In the genomic region with DNA sequence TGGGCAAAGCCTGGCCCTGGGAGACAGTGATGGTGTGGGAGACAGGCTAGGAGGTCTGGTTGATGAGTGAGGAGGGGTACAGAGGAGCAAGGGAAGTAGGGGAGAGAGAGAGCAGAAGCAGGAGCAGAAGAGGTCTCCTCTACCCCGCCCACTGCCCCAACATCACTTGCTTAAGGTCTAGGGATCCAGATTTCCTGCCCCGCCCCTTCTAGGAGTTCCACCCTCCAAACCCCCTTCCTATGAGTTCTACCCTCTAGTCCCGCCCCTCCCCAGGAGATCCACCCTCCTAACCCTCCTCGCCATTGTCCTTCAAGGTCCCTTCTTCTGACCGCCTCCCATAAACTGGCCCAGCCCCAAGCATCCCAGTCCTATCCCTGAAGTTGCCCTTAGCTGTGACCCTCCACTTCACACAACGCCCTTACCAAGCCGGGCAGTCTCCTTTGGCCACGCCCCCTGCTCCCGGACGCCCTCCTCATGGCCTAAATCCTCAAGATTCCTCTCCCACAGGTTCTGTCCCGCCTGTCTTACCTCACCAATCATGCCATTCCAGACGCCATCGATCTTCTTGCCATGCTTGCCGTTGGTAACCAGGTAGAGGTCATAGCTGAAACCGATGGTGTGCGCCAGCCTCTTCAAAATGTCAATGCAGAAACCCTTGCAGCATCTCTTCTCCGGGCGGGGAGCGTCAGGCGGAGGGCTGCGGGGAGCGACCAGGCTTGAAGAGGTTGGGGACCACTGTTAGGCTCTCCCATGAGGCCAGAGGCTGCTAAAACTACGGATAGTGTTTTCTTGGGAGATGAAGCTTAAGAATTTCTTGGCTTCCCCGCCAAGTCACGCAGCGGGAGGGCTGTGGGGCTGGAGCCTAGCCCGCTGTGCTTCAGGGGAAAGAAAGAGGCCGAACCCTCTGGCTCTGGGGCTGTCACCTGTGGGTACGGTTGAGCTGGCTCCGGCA, we compare ENCODE assay signal across 8 mouse cellular contexts. TPM values are rescaled to one million over a fixed set of nuclear protein-coding genes. Genes with fewer than 3 reads are reported as not detected.
DNase-seq lines count a peak whose midpoint lies in the region; ATAC-seq and TF ChIP-seq lines count a peak whose summit lies in the region.

No protein-coding gene starts in this region.

- no peaks in the 10 kb centered on the region for H3K27me3 ChIP-seq in cerebellum, adult 2 months (ENCODE audit: control insufficient read depth, insufficient read depth, low read length)
- H3K27me3 ChIP-seq in heart, embryonic 16.5 days (ENCODE audit: control insufficient read depth, insufficient read depth, low read length): peaks cover 35% of the 10 kb centered on the region
- peaks cover 92% of the 10 kb centered on the region for H3K27me3 ChIP-seq in liver, embryonic 12.5 days (replicated peaks)
- peaks cover 15% of the 10 kb centered on the region for H3K27me3 ChIP-seq in neural tube, embryonic 15.5 days (replicated peaks)

- peaks cover 3% of the 10 kb centered on the region for H3K4me1 ChIP-seq in cerebellum, adult 2 months (ENCODE audit: control insufficient read depth, insufficient read depth, low read length)
- peaks cover 12% of the 10 kb centered on the region for H3K4me1 ChIP-seq in heart, embryonic 16.5 days (ENCODE audit: control insufficient read depth, insufficient read depth, low read length)
- H3K4me1 ChIP-seq in liver, embryonic 12.5 days: peaks cover 11% of the 10 kb centered on the region; the same call in 1 of the 2 replicates
- H3K4me1 ChIP-seq in neural tube, embryonic 15.5 days: peaks cover 14% of the 10 kb centered on the region

- peak overlapping the region; percentile 61 for H3K4me3 ChIP-seq in gastrocnemius, adult 2 months
- H3K4me3 ChIP-seq in cerebellum, adult 2 months (replicated peaks; ENCODE audit: insufficient read depth, low read depth, low read length): peak overlapping the region; percentile 90
- H3K4me3 ChIP-seq in heart, embryonic 16.5 days (ENCODE audit: low read length): peak overlapping the region; percentile 49
- H3K4me3 ChIP-seq in liver, embryonic 12.5 days: peak overlapping the region; percentile 18
- peak overlapping the region; percentile 30 for H3K4me3 ChIP-seq in neural tube, embryonic 15.5 days (replicated peaks)

- ATAC-seq in heart, embryonic 16.5 days (replicated peaks; ENCODE audit: extremely low read depth, insufficient read depth, low FRiP score): peak; percentile 34; the same call in 1 of the 2 replicates
- ATAC-seq in liver, embryonic 12.5 days: 0 out of 2 replicates have a peak, but pooled peaks have one; percentile 31
- 0 out of 2 replicates have a peak, but pooled peaks have one; percentile 14 for ATAC-seq in neural tube, embryonic 15.5 days (ENCODE audit: low FRiP score)

- no peak for TF ChIP-seq CTCF in gastrocnemius, adult 2 months (IDR thresholded peaks at IDR 0.05)
- no peak for TF ChIP-seq CTCF in cerebellum, adult 2 months (IDR thresholded peaks at IDR 0.05; ENCODE audit: borderline replicate concordance, insufficient read depth, low read depth, low read length)

- no peaks in the 10 kb centered on the region for H3K9me3 ChIP-seq in heart, embryonic 16.5 days (replicated peaks; ENCODE audit: control insufficient read depth, low read length)
- H3K9me3 ChIP-seq in liver, embryonic 12.5 days (replicated peaks): no peaks in the 10 kb centered on the region
- H3K9me3 ChIP-seq in neural tube, embryonic 15.5 days (replicated peaks): no peaks in the 10 kb centered on the region

- intact Hi-C loops in gastrocnemius, adult 2 months (cut with DNase I): no loop called here
- intact Hi-C loops in gastrocnemius, postnatal 14 days (cut with DNase I; ENCODE audit: low total_unique reads): no loop called here

- peak overlapping the region; percentile 38 for H3K9ac ChIP-seq in heart, embryonic 16.5 days (ENCODE audit: low read length)
- no peak overlapping the region for H3K9ac ChIP-seq in liver, embryonic 12.5 days
- peak overlapping the region; percentile 43 for H3K9ac ChIP-seq in neural tube, embryonic 15.5 days (replicated peaks)

- 9% methylated on average over 30 of the region's 30 CpGs for WGBS in cerebellum, adult 2 months
- 2% methylated on average over 29 of the region's 30 CpGs for WGBS in heart, embryonic 16.5 days
- 3% methylated on average over 30 of the region's 30 CpGs for WGBS in liver, embryonic 12.5 days (ENCODE audit: insufficient replicate concordance)
- 5% methylated on average over 30 of the region's 30 CpGs for WGBS in neural tube, embryonic 15.5 days

- peak; percentile 27 for DNase-seq in gastrocnemius, adult 2 months
- no peak for DNase-seq in gastrocnemius, postnatal 14 days
- DNase-seq in cerebellum, adult 2 months: peak; percentile 53 to 74
- no peak for DNase-seq in ovary, adult 18-20 months (ENCODE audit: low spot score)
- DNase-seq in c-Kit-positive CD71-positive TER-119-positive erythroid progenitor cells, embryonic 14.5 days (ENCODE audit: low spot score): no peak

- 0 out of 2 replicates have a peak, but pooled peaks have one; percentile 21 for TF ChIP-seq POLR2A in cerebellum, adult 2 months (IDR thresholded peaks at IDR 0.05; ENCODE audit: borderline replicate concordance, insufficient read depth, low read length)

- H3K36me3 ChIP-seq in heart, embryonic 16.5 days (ENCODE audit: control insufficient read depth, insufficient read depth): no peaks in the 10 kb centered on the region
- no peaks in the 10 kb centered on the region for H3K36me3 ChIP-seq in liver, embryonic 12.5 days
- H3K36me3 ChIP-seq in neural tube, embryonic 15.5 days: 0 out of 2 replicates have a peak, but pooled peaks cover 2% of the 10 kb centered on the region

- no peak overlapping the region for H3K27ac ChIP-seq in gastrocnemius, adult 2 months
- no peak overlapping the region for H3K27ac ChIP-seq in cerebellum, adult 2 months (ENCODE audit: insufficient read depth, low read length)
- H3K27ac ChIP-seq in heart, embryonic 16.5 days (ENCODE audit: low read length): no peak overlapping the region
- no peak overlapping the region for H3K27ac ChIP-seq in liver, embryonic 12.5 days
- H3K27ac ChIP-seq in neural tube, embryonic 15.5 days (replicated peaks): no peak overlapping the region

- peak overlapping the region; percentile 75 for H3K4me2 ChIP-seq in heart, embryonic 16.5 days (ENCODE audit: low read depth, low read length)
- peak overlapping the region; percentile 49 for H3K4me2 ChIP-seq in liver, embryonic 12.5 days
- H3K4me2 ChIP-seq in neural tube, embryonic 15.5 days: peak overlapping the region; percentile 57

RNA-seq across cellular contexts. Expression of a gene that starts 15.3 kb away (rescaled TPM):
- total RNA-seq in gastrocnemius, adult 2 months (2021): 10 to 100 TPM; 63.2 to 65.6 TPM
- total RNA-seq in gastrocnemius, postnatal 14 days (2021): 10 to 100 TPM; 64.2 to 68.5 TPM
- polyA plus RNA-seq in cerebellum, adult 2 months (2012; rRNA removed): 99.9 and 106 TPM in 2 replicates
- 64.9 and 76.1 TPM in 2 replicates for polyA plus RNA-seq in heart, embryonic 16.5 days (2015; fragmentation: Nextera tagmentation; extraction: Ambion mirVana)
- polyA plus RNA-seq in liver, embryonic 12.5 days (2016; fragmentation: Nextera tagmentation; extraction: Ambion mirVana): 24.2 and 25.6 TPM in 2 replicates
- polyA plus RNA-seq in neural tube, embryonic 15.5 days (2015; fragmentation: Nextera tagmentation; extraction: Ambion mirVana): 55.7 and 65.9 TPM in 2 replicates

RNA-seq across cellular contexts. Expression of a gene that starts 21.0 kb away (rescaled TPM):
- under 1 TPM; 0.13 to 0.14 TPM for total RNA-seq in gastrocnemius, adult 2 months (2021)
- under 1 TPM; 0.44 to 0.64 TPM for total RNA-seq in gastrocnemius, postnatal 14 days (2021)
- polyA plus RNA-seq in cerebellum, adult 2 months (2012; rRNA removed): 14.9 and 16.4 TPM in 2 replicates
- polyA plus RNA-seq in heart, embryonic 16.5 days (2015; fragmentation: Nextera tagmentation; extraction: Ambion mirVana): 0.14 and 0.17 TPM in 2 replicates
- polyA plus RNA-seq in liver, embryonic 12.5 days (2016; fragmentation: Nextera tagmentation; extraction: Ambion mirVana): 0.17 and 0.24 TPM in 2 replicates
- polyA plus RNA-seq in neural tube, embryonic 15.5 days (2015; fragmentation: Nextera tagmentation; extraction: Ambion mirVana): 3.2 and 4.2 TPM in 2 replicates

RNA-seq across cellular contexts. Expression of a gene that starts 26.5 kb away (rescaled TPM):
- total RNA-seq in gastrocnemius, adult 2 months (2021): 10 to 100 TPM; 14.6 to 16.0 TPM
- 10 to 100 TPM; 10.5 to 16.5 TPM for total RNA-seq in gastrocnemius, postnatal 14 days (2021)
- polyA plus RNA-seq in cerebellum, adult 2 months (2012; rRNA removed): 14.9 and 15.5 TPM in 2 replicates
- polyA plus RNA-seq in heart, embryonic 16.5 days (2015; fragmentation: Nextera tagmentation; extraction: Ambion mirVana): 38.1 and 40.2 TPM in 2 replicates
- polyA plus RNA-seq in liver, embryonic 12.5 days (2016; fragmentation: Nextera tagmentation; extraction: Ambion mirVana): 61.4 and 67.0 TPM in 2 replicates
- polyA plus RNA-seq in neural tube, embryonic 15.5 days (2015; fragmentation: Nextera tagmentation; extraction: Ambion mirVana): 40.7 and 48.9 TPM in 2 replicates

RNA-seq across cellular contexts. Expression of a gene that starts 32.6 kb away (rescaled TPM):
- under 1 TPM in 1 of 2 experiments, not detected in 1; 0.20 TPM for total RNA-seq in gastrocnemius, adult 2 months (2021)
- under 1 TPM; 0.16 to 0.18 TPM for total RNA-seq in gastrocnemius, postnatal 14 days (2021)
- 6.0 and 7.3 TPM in 2 replicates for polyA plus RNA-seq in cerebellum, adult 2 months (2012; rRNA removed)
- polyA plus RNA-seq in heart, embryonic 16.5 days (2015; fragmentation: Nextera tagmentation; extraction: Ambion mirVana): 0.50 and 0.57 TPM in 2 replicates
- 0.27 and 0.50 TPM in 2 replicates for polyA plus RNA-seq in liver, embryonic 12.5 days (2016; fragmentation: Nextera tagmentation; extraction: Ambion mirVana)
- 1.4 and 1.7 TPM in 2 replicates for polyA plus RNA-seq in neural tube, embryonic 15.5 days (2015; fragmentation: Nextera tagmentation; extraction: Ambion mirVana)

RNA-seq across cellular contexts. Expression of a gene that starts 39.3 kb away (rescaled TPM):
- not detected for total RNA-seq in gastrocnemius, adult 2 months (2021)
- total RNA-seq in gastrocnemius, postnatal 14 days (2021): under 1 TPM in 1 of 2 experiments, not detected in 1; 0.24 TPM
- polyA plus RNA-seq in cerebellum, adult 2 months (2012; rRNA removed): not detected in 2 replicates
- 0.91 and 1.4 TPM in 2 replicates for polyA plus RNA-seq in heart, embryonic 16.5 days (2015; fragmentation: Nextera tagmentation; extraction: Ambion mirVana)
- 0.68 and 0.94 TPM in 2 replicates for polyA plus RNA-seq in liver, embryonic 12.5 days (2016; fragmentation: Nextera tagmentation; extraction: Ambion mirVana)
- polyA plus RNA-seq in neural tube, embryonic 15.5 days (2015; fragmentation: Nextera tagmentation; extraction: Ambion mirVana): 0.37 and 0.52 TPM in 2 replicates

Comparison
In these comparisons a context has a peak if more than half of its experiments do, and no peak if none do; other contexts are left out.
1. DNase-seq: peak in gastrocnemius, adult 2 months (single experiment) and cerebellum, adult 2 months (2 of 2); none in gastrocnemius, postnatal 14 days (single experiment), ovary, adult 18-20 months (single experiment) and c-Kit-positive CD71-positive TER-119-positive erythroid progenitor cells, embryonic 14.5 days (single experiment).
2. H3K4me3 ChIP-seq: peak in every context shown above with its lines; median percentile 90 in cerebellum, adult 2 months; 61 in gastrocnemius, adult 2 months; 49 in heart, embryonic 16.5 days; 30 in neural tube, embryonic 15.5 days; 18 in liver, embryonic 12.5 days.
3. Peak in every context shown above with its lines, with median percentiles within 50 percentile points of each other: ATAC-seq and H3K4me2 ChIP-seq.